Mouse (Mus musculus): ENCODE data around the gene Kif7.
A peak's percentile ranks its signal among the peaks of the same experiment; 100 is the strongest.

Kif7 gene

GRCm38 (mm10) chr7:79721386-79721977 lies 6.0 kb upstream of the Kif7 start:
- DNase-seq (ENCODE audit: low spot score): no peak

GRCm38 (mm10) chr7:79710831-79711230 lies 4.7 kb downstream of the Kif7 start:
- no peak for DNase-seq (ENCODE audit: low spot score)

GRCm38 (mm10) chr7:79710130-79710607 lies 5.4 kb downstream of the Kif7 start:
- no peak for DNase-seq (ENCODE audit: low spot score)

- no peak for DNase-seq (ENCODE audit: low spot score)
These were observed 10.3 kb downstream of the Kif7 start for GRCm38 (mm10) chr7:79705210-79705609.

- DNase-seq (ENCODE audit: low spot score): no peak
These were observed 12.8 kb downstream of the Kif7 start for GRCm38 (mm10) chr7:79702755-79703154.

- no peak for DNase-seq (ENCODE audit: low spot score)
These were observed 19.0 kb downstream of the Kif7 start for GRCm38 (mm10) chr7:79696495-79696894.

GRCm38 (mm10) chr7:79680231-79680630 lies 35.3 kb downstream of the Kif7 start:
- DNase-seq (ENCODE audit: low spot score): no peak

GRCm38 (mm10) chr7:79679186-79679585 lies 36.3 kb downstream of the Kif7 start:
- DNase-seq (ENCODE audit: low spot score): no peak

- DNase-seq (ENCODE audit: low spot score): no peak
These were observed 44.5 kb downstream of the Kif7 start for GRCm38 (mm10) chr7:79670900-79671604.

- DNase-seq (ENCODE audit: low spot score): no peak
These were observed 48.8 kb downstream of the Kif7 start for GRCm38 (mm10) chr7:79666690-79667089.

- no peak for DNase-seq (ENCODE audit: low spot score)
These were observed 54.1 kb downstream of the Kif7 start for GRCm38 (mm10) chr7:79661253-79661890.

GRCm38 (mm10) chr7:79660291-79661150 lies 55.0 kb downstream of the Kif7 start:
- peak; percentile 4 for DNase-seq (ENCODE audit: low spot score)

GRCm38 (mm10) chr7:79659578-79660290 lies 55.8 kb downstream of the Kif7 start, which contains the start of gene Ticrr:
Ticrr (plus strand) TSS chr7:79660196.
- peak; percentile 97 for DNase-seq (ENCODE audit: low spot score)

GRCm38 (mm10) chr7:79654586-79654985 lies 60.9 kb downstream of the Kif7 start:
- DNase-seq (ENCODE audit: low spot score): no peak

GRCm38 (mm10) chr7:79654185-79654584 lies 61.3 kb downstream of the Kif7 start:
- no peak for DNase-seq (ENCODE audit: low spot score)

GRCm38 (mm10) chr7:79649005-79649404 lies 66.5 kb downstream of the Kif7 start:
- DNase-seq (ENCODE audit: low spot score): peak; percentile 8
